Mouse (Mus musculus): ENCODE data around the gene Plekha7. TPM values are rescaled to one million over a fixed set of nuclear protein-coding genes. Genes with fewer than 3 reads are reported as not detected.

Plekha7 gene
- 10 to 100 TPM; 20.5 to 25.9 TPM for total RNA-seq (2021)
- long read RNA-seq, partial matches to known transcripts: 1 of 4 reads
- long read RNA-seq, other reads (novel, unspliced or antisense): 1 of 4 reads

DNA sequence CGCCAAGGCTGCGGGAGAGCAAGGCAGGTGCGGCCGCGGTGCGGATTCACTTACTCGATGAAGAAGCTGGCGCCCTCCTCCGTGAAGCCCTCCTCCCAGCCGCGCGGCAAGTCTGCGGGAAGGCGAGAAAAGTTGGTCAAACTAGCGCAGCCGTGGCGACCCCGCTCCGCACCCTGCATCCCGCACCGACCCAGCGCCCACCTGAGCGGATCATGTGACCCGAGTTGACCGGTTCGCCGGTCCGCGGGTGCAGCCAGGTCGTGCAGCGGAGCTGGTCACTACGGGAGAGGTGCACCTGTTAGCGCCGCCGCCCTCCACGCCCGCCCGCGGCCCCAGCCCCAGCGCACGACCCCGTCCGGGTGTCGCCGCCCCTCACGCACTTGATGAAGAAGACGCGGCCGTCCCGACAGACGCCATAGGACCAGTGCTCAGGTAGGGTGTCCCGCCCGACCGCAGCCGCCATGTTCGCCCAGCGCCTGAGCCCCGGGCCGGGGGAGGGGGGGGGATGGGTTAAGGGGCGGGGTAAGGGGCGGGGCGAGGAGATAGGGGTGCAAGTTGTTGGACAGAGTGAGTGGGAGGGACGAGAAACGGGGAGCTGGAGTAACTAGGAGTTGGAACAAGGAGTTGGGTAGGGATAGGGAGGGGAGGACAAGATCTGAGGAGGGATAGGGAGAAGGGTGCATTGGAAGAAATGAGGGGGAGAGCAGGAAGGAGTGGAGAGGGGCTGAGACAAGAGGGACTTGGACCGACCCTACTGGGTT, at the start of gene Plekha7:
Gene Plekha7 (minus strand): TSS at position 506 of the 761 bp plus-strand sequence.
- DNase-seq (ENCODE audit: low spot score in 2 of 2): peak; percentile 22 to 23

DNA sequence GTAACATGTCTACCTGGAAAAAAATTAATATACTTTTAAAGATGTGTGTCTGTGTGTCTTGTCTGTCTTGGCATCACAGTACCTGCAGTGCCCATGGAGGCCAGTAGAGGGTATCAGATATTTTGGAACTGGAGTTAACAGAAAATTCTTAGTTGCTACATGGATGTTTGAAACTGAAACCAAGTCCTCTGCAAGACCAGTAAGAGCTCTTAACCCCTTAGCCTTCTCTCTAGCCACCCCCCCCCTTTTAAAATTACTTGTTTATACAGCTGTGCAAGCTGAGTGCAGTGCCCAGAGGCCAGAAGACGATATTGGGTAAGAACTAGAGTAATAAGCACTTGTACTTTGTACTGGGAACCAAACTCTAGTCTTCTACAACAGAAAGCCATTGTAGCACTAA, 28.1 kb upstream of the Plekha7 start:
- DNase-seq (ENCODE audit: low spot score in 2 of 2): peak; percentile 61 to 67

DNA sequence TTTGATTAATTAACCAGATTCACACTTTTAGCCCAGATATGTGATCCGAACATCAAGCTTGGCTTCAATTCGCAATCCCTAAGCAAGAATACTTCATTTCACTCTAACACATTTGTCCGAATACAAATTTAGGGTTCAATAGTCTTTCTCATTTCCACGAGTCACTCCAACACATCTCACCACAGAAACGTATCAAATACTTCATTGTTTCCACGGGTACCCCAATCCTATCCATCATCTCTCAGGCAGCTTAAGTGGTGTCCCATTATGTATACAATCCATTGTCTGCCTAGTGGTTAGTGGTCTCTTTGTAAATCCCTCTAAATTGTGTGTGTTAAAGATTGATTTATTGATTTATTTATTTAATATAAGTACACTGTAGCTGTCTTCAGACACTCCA, 27.0 kb upstream of the Plekha7 start:
- DNase-seq (ENCODE audit: low spot score in 2 of 2): no peak

DNA sequence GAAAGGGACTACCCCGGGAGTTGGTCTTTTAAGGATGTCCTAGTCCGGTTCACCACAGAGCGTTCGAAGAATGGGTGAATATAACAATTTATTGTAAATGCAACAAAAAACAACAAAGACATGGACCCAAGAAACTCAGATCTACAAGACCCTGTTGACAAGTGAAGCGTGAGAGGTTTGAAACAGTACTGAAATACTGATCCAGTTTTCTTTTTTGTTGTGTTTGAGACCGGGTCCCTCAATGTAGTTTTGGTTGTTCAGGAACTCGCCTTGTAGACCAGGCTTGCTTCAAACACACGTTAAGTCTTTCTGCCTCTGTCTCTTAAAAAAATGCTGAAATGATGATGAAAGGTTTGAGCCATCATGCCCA, 26.5 kb upstream of the Plekha7 start:
- DNase-seq (ENCODE audit: low spot score in 2 of 2): no peak

DNA sequence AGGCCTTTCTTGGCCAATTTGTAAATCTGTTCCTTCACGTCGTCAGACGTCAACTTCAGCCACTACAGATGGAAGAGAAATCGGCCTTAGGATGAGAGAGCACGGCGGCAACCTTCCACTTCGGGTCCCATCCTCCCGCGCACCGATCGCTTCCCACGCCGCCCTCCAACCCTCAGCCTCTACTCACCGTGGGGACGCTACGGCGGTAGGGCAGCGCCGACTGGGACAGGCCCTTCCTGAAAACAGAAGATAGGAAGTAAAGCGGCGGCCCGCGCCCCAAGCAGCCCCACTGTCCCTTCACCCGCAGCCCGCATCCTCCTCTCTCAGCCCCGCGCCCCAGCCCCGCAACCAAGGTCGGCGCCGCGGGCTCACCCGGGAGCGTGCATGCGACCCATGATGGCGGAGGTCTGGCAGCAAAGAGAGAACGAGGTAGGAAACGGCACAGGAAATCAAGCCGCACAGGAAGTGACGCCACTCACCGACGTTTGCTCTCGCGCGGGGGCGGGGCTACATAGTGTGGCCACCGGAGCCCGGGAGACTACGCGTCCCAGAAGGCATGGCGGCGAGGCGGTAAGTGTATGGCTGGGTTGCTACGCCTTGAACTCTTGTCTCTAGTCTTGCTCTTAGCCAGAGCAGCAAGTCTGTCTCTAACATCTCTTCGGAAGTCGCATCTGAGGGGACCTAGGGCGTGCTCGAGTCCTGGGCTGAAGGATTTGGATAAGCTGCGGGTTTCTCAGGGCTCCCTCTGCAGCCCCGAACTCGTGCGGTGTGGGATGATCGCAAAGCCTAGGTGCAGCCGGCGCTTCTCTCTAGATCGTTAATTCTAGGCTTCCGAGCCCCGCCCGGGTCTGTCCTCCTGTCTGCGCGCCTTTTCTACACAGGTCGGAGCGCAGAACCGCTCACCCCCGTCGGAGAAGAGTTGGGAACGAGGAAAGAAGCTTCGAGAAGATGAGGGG, 25.8 kb upstream of the Plekha7 start, which contains the start of gene Rps13:
Gene Rps13 (minus strand): TSS at position 483 of the 956 bp plus-strand sequence.
- DNase-seq (ENCODE audit: low spot score in 2 of 2): peak; percentile 98

DNA sequence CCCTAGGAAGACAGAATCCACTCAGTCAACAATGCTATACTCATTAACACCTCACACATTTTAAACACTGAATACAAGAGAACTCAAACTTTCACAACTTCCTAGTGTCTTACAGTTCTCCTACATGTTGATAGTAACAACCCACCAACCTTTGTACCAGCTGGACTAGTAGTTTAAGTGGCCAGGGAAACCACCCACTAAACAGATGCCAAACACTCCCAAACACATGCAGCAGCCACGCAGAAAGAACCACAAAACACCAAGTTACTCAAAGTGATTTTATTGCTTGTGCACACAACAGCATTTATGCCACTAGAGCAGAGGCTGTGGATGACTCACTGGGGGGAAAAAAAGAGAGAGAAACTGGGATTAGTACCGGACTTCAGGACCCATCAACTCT, 23.1 kb upstream of the Plekha7 start:
- DNase-seq (ENCODE audit: low spot score in 2 of 2): no peak

DNA sequence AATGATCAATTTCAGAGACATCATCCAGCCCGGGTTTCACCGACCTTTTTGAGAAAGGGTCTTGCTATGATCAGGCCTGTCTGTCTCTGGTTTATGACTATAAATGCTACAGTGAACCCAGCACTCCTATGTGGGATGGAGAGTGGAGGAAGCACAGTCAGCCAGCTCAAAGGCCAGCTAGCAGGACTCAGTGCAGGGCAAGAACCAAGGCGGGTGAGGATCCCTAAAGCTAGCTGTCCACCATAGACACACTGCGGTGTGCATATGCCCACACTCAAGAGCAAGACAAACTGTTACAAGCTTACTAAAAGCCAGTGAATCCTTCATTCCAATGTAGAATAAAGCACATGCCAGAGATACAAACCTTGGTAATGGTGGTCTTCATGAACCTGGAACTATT, 21.7 kb upstream of the Plekha7 start:
- DNase-seq (ENCODE audit: low spot score in 2 of 2): no peak

DNA sequence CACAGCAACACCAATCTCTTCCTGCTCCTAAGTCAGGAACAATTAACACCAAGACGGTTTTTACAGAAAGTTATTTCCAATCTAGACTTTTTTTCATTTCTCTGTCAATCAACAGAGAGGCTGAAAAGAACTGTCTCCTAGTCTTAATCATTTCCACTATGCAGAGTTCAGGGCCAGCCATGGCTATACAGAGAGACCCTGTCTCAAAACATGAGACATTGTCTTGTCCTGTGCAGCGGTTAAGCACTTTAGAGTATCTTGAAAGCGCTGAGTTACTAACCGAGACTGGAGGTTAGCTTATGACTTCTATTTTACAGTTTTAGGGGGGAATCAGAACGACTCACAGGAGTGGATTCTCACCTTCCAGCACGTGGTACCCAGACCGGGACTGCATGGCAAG, 20.6 kb upstream of the Plekha7 start:
- DNase-seq (ENCODE audit: low spot score in 2 of 2): no peak

DNA sequence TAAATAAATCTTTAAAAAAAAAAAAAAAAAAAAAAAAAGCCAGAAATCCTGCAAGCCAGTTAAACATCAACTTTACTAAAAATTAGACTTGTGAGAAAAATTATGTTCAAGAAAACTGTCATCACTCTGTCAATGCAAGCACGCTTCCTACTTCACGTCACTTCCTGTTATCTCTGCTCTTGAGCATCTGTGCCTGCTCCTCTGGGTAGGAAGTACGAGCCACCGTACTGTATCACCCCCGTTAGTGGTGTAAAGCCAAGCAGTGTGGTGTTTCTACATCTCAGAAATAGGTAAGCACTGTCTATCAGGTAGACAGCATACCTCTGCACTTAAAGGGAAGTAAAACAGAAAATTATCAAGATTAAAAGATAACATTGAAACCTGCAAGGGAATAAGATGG, 19.7 kb upstream of the Plekha7 start:
- DNase-seq (ENCODE audit: low spot score in 2 of 2): no peak

DNA sequence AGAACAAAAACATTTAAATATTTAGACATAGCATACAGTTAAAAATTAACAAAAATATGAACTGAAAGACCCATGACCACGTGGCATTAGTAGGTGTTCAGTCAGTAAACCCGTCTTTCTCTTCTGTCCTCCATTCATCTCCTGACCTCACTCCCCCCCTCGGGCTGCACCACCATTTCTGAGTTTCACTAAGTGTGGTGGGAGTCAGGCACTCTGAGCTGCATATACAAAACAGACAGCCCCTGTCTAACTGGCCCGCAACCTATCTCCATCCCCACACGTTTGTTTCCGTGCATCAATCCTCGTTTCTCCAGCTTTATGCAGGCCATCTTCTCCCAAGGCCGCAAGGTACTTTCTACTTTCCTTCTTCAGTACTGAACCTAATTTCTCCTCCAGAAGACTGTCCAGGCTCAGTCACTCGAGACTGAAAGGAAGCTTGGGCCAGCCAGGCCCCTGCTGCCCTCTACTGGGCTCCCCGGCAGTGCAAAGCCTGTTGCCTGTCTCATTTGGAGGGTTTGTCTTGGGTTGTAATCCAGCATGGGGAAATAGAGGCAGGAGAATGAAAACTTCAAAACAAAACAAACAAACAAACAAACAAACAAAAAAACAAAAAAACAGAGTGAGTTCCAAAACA, 15.3 kb upstream of the Plekha7 start:
- peak; percentile 66 to 81 for DNase-seq (ENCODE audit: low spot score in 2 of 2)

DNA sequence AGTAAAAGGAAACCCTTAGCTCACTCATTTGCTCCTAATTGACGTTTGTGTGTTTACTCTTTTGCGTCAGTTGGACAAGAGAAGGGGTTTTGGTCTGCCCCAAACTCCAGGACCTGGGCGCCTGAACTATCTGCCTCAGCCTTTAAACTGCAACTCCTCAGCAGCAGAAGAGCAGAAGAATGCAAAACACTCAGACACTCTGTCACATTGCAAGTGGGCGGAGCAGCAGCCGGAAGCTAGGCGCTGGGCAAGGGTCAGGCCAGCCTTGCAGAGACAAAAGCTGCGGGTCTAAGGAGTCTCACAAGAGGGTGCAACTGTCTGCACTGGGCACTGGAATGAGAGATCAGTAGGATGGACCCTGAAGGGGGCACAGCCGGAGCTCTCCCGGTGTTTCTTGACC, 1.3 kb upstream of the Plekha7 start:
- no peak for DNase-seq (ENCODE audit: low spot score in 2 of 2)

DNA sequence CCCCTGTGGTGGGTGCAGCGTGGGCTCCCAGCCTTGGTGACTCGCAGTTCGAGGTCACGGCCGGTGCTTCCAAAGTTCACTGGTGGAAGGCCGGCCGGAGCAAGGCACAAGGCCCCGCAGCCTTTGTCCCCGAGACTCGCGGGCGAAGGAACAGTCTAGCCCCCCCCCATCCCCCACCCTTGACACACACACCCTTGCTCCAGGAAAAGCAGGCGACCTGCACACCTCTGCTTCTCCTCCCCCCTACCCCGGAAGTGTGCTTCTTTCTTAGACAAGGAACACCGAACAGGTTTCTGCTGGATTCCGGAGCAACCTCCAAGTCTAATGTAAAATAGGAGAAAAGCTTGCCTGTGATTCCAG, 436 bp upstream of the Plekha7 start:
- DNase-seq (ENCODE audit: low spot score in 2 of 2): no peak

DNA sequence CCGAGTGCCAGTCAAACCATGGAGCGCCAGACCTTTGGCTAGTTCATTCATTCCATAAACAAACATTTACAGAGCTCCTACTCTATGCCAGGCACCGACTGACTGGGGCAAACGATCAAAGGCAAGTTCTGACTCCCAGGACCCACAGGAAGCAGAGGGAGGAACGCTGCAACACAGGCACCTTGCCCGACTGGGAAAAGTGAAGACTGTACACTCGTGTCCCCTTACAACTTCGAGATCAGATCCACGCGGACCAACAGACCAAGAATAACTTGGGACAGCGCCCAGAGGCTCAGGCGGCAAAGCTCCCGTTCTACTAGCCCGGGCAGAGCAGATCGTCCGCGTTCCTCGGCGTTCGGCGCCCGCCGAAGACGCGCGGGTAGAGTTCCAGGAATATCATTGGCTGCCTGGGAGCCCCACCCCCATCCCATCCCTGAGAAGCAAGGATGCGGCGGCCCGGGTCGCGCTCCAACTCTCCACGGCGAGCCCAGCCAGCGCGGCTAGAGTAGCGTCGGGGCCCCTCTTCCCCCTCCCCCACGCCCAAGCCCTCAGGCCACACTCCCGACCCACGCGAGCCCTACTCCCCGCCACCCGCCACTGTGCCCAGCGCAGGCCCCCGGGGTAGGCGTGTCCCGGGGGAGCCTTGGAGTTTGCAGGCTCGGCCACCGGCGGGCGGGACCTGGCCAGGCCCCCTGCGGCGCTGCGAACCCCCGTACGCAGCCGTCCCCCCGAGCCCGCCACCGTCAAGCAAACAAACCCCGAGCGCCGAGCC, 891 bp downstream of the Plekha7 start:
- DNase-seq (ENCODE audit: low spot score in 2 of 2): peak; percentile 56 to 62

DNA sequence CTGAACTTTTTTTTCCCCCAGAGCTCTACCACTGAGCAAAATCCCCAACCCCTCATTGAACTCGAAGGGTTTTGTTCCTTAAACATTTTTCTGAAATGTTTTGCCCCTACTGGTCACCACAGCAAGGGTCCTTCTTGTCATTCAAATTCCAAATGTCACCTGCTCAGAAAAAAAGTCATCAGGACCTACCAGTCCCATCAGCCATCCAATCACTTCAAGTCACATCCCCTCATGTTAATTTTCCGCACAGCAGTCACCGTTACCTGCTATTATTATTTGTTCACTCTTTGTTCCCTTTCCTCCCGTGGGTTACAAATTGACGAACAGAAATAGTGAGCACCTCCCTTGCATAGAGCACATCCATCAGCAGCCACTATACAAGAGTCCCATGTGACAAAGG, 1.6 kb downstream of the Plekha7 start:
- DNase-seq (ENCODE audit: low spot score in 2 of 2): no peak

DNA sequence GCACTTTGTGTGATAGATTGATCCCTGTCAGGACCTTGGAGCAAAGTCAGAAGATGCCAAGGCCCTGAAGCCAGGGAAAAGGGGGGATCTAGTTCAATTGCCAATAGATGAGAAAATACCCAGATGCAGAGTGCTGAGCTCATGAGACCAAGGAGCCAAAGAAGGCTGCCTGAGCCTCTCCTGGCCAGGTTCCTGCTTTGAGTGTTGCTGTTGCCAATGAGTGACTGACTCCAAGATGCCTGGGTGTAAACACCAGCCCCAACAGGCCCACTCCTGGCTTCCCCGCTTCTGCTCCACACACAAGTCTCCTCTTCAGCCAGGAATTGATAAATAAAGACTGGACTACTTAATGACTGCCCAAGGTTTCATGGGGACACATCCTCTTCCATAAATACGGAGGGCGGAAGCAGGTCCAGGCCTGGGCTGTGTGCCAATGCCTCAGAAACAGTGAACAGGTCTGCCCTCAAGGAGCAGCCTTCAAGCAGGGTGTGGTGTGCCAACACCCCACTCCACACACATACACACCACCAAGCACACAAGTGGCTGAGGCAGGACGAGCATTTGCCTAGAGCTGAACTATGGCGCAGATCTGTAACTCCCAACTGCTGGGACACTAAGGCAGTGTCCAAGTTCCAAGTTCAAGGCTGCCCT, 6.4 kb downstream of the Plekha7 start:
- peak in 1 of 2 experiments; percentile 35 for DNase-seq (ENCODE audit: low spot score in 2 of 2)

DNA sequence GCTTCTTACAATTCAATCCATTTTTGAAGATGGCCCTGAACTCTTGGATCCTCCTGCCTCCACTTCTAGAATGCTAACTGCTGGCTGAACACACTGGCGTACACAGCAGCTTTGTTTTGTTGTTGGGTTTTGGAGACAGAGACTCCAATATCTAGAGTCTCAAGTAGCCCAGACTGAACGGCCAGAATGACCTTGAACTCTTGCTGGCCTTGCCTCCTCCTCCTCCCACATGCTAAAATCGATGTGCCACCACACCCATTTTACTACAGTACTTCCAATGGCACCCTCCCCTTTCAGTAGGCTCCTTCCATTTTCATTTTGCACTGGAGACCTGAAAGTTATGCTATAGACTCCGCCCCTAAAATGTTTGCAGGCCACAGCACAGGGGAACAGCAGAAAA, 7.0 kb downstream of the Plekha7 start:
- DNase-seq (ENCODE audit: low spot score in 2 of 2): no peak

DNA sequence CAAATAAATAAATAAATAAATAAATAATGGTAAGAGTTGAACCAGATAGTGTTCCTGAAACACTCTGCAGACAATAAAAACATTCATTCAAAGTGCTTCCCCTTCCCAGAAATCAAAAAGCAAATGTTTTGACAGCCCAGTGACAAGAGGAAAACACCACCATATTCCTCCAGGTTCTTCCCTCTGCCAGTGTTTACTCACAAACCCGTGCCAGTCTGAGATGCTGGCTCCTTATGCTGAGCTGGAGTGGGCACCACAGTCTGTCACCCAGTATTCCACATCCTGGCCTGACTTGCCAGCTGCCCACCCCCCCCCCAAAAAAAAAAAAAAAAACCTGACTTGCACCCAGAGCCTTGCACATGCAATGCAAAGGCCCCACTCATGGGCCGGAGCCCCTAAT, 9.3 kb downstream of the Plekha7 start:
- DNase-seq (ENCODE audit: low spot score in 2 of 2): no peak

DNA sequence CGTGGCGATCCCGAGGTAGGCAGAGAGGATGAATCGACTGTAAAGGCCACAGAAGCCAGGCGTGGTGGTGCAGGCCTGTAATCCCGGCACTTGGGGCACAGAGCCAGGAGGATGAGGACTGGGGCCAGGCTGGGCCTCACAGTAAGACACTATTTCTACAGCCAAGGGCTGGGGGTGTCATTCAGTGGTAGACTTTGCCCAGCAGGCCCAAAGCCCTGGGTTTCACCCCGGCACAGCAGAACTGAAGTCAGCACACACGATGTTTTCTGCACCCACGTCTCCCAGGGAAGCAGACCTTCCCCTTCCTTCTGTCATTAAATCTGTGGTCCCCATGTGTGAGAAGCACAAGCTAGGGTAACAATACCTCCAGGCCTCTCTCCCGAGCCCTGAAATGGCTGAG, 9.8 kb downstream of the Plekha7 start:
- peak; percentile 30 to 41 for DNase-seq (ENCODE audit: low spot score in 2 of 2)

DNA sequence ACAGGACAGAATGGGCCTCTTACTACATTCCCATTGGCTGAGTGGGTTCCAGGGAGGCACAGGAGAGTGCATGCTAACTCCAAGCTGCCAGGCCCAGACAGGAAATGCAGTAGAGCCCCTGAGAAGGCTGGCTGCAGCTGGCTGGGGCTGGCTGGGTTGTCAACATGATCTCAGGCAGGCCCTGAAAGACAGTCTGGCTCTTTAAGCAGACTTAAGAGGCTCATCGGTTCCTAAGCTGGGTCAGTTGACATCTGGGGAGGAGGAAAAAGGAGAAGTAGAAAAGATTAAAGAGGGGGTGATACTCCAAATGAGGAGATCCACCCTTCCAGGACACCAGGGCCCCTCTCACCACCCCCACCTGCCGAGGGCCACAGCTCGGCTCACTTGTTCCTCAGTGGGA, 13.2 kb downstream of the Plekha7 start:
- no peak for DNase-seq (ENCODE audit: low spot score in 2 of 2)

DNA sequence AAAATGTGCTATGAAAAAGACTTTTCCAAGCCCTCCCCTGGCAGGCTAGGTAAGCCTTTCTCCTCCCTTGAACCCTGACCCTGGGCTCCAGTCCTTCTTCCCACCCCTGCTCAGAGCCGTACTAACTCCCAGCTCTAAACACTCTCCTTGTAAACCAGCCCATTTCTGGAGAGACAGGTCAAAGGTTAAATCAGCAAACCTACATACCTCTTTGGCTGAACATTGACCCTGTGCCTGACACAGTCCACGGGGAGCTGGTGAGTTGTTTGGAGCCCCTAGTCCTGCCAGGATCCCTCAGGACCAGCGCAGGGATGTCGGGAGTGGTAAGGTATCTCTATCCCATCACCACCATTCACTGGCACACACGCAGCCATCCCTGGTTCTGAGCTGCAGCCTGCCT, 15.8 kb downstream of the Plekha7 start:
- DNase-seq (ENCODE audit: low spot score in 2 of 2): no peak
